Mouse (Mus musculus) spleen, postnatal 10 days (tissue): ENCODE results near the gene Arhgef2.
"Not testable (repeated sequence)": the region's sequence is repeated elsewhere in the genome, so short reads cannot be mapped to it uniquely, and the experiment has no call there.

Experiments used
- DNase-seq, 2 experiments: peaks; one replicate each; pipeline ENCODE4 v3.0.0; 2021 to 2022; ENCODE audit warnings: low spot score in 2 of 2

Gene Arhgef2

GRCm38 (mm10) chr3:88591044-88591443 is 14.7 kb upstream of the Arhgef2 start:
- no peak for DNase-seq

- peak; percentile 28 to 58 for DNase-seq
Measured at GRCm38 (mm10) chr3:88591950-88592731, 13.6 kb upstream of the Arhgef2 start.

- peak; percentile 44 to 55 for DNase-seq
Measured at GRCm38 (mm10) chr3:88592942-88593576, 12.7 kb upstream of the Arhgef2 start.

GRCm38 (mm10) chr3:88593893-88594580 is 11.7 kb upstream of the Arhgef2 start:
- no peak for DNase-seq

GRCm38 (mm10) chr3:88596547-88596946 is 9.2 kb upstream of the Arhgef2 start:
- DNase-seq: not testable (repeated sequence)

GRCm38 (mm10) chr3:88602466-88602865 is 3.3 kb upstream of the Arhgef2 start:
- no peak for DNase-seq

- peak; percentile 59 to 82 for DNase-seq
Measured at GRCm38 (mm10) chr3:88603714-88604161, 2.0 kb upstream of the Arhgef2 start.

GRCm38 (mm10) chr3:88604863-88605262 is 903 bp upstream of the Arhgef2 start:
- no peak for DNase-seq

GRCm38 (mm10) chr3:88607065-88607757 is 1.4 kb downstream of the Arhgef2 start:
- peak; percentile 84 to 89 for DNase-seq

- DNase-seq: no peak
Measured at GRCm38 (mm10) chr3:88607758-88608138, 2.0 kb downstream of the Arhgef2 start.

GRCm38 (mm10) chr3:88609066-88609465 is 3.3 kb downstream of the Arhgef2 start:
- no peak for DNase-seq

GRCm38 (mm10) chr3:88614418-88614817 is 8.7 kb downstream of the Arhgef2 start:
- DNase-seq: no peak

GRCm38 (mm10) chr3:88615117-88615516 is 9.4 kb downstream of the Arhgef2 start:
- DNase-seq: no peak

GRCm38 (mm10) chr3:88615902-88616391 is 10.2 kb downstream of the Arhgef2 start:
- no peak for DNase-seq

- no peak for DNase-seq
Measured at GRCm38 (mm10) chr3:88616951-88617500, 11.3 kb downstream of the Arhgef2 start.

GRCm38 (mm10) chr3:88618074-88618871 is 12.5 kb downstream of the Arhgef2 start:
- DNase-seq: no peak

GRCm38 (mm10) chr3:88619113-88620097 is 13.6 kb downstream of the Arhgef2 start:
- DNase-seq: no peak

- no peak for DNase-seq
Measured at GRCm38 (mm10) chr3:88620146-88620991, 14.6 kb downstream of the Arhgef2 start.
